Mouse (Mus musculus) right cerebral cortex, postnatal 36 days (tissue): ENCODE measurements around the gene Ahcyl2.
A peak's percentile ranks its signal among the peaks of the same experiment; 100 is the strongest.

Experiments
- DNase-seq, 2 experiments: peaks; one replicate each; pipeline ENCODE4 v3.0.0; 2022; ENCODE audit warnings: low spot score in 2 of 2, mixed read lengths in 1 of 2

The Ahcyl2 gene

GRCm38 (mm10) chr6:29770672-29771321, 3.0 kb downstream of the Ahcyl2 start:
- no peak for DNase-seq

GRCm38 (mm10) chr6:29772236-29772635, 4.4 kb downstream of the Ahcyl2 start:
- no peak for DNase-seq

GRCm38 (mm10) chr6:29774161-29774560, 6.3 kb downstream of the Ahcyl2 start:
- no peak for DNase-seq

GRCm38 (mm10) chr6:29775609-29776008, 7.8 kb downstream of the Ahcyl2 start:
- DNase-seq, result no peak

- DNase-seq, result no peak
These were observed 8.9 kb downstream of the Ahcyl2 start for GRCm38 (mm10) chr6:29776542-29777237.

- no peak for DNase-seq
These were observed 9.4 kb downstream of the Ahcyl2 start for GRCm38 (mm10) chr6:29777238-29777555.

- DNase-seq, result no peak
These were observed 12.3 kb downstream of the Ahcyl2 start for GRCm38 (mm10) chr6:29780082-29780481.

GRCm38 (mm10) chr6:29780571-29780970, 12.8 kb downstream of the Ahcyl2 start:
- DNase-seq, result no peak

- no peak for DNase-seq
These were observed 14.4 kb downstream of the Ahcyl2 start for GRCm38 (mm10) chr6:29782239-29782638.

- DNase-seq, result no peak
These were observed 16.1 kb downstream of the Ahcyl2 start for GRCm38 (mm10) chr6:29783960-29784359.

- no peak for DNase-seq
These were observed 16.7 kb downstream of the Ahcyl2 start for GRCm38 (mm10) chr6:29784413-29785021.

GRCm38 (mm10) chr6:29785759-29786158, 17.9 kb downstream of the Ahcyl2 start:
- DNase-seq, result no peak

GRCm38 (mm10) chr6:29788779-29789350, 21.1 kb downstream of the Ahcyl2 start:
- DNase-seq, result no peak

GRCm38 (mm10) chr6:29790014-29790698, 22.3 kb downstream of the Ahcyl2 start:
- DNase-seq, result no peak

- no peak for DNase-seq
These were observed 25.7 kb downstream of the Ahcyl2 start for GRCm38 (mm10) chr6:29793520-29793919.

- DNase-seq, result no peak
These were observed 26.8 kb downstream of the Ahcyl2 start for GRCm38 (mm10) chr6:29794582-29794981.

- no peak for DNase-seq
These were observed 35.2 kb downstream of the Ahcyl2 start for GRCm38 (mm10) chr6:29802979-29803378.

GRCm38 (mm10) chr6:29804006-29804405, 36.2 kb downstream of the Ahcyl2 start:
- DNase-seq, result no peak

GRCm38 (mm10) chr6:29805381-29805780, 37.6 kb downstream of the Ahcyl2 start:
- no peak for DNase-seq

- no peak for DNase-seq
These were observed 44.3 kb downstream of the Ahcyl2 start for GRCm38 (mm10) chr6:29812076-29812475.

GRCm38 (mm10) chr6:29812651-29813050, 44.8 kb downstream of the Ahcyl2 start:
- no peak for DNase-seq

GRCm38 (mm10) chr6:29814616-29815015, 46.8 kb downstream of the Ahcyl2 start:
- DNase-seq, result peak in 1 of 2 experiments; percentile 47
